Mouse (Mus musculus) G1E (cell line): ENCODE results near the gene N6amt1. TPM values are rescaled to one million over a fixed set of nuclear protein-coding genes. Genes with fewer than 3 reads are reported as not detected.

Experiments
- ATAC-seq: 2 replicates; pipeline ENCODE4 v1.8.0; 2016; ENCODE audit warnings: mild to moderate bottlenecking; ENCODE audit not compliant: insufficient number of reproducible peaks, poor library complexity, low FRiP score, severe bottlenecking; ENCODE audit errors: extremely low read depth
- DNase-seq: peaks from one replicate; pipeline ENCODE4 v3.0.0; 2012; ENCODE audit warnings: low spot score
- H3K27me3 ChIP-seq: 2 replicates; pipeline ENCODE4 v1.6.1; 2012; ENCODE audit warnings: mild to moderate bottlenecking, low read length, inconsistent platforms; ENCODE audit not compliant: insufficient read depth
- H3K36me3 ChIP-seq: replicated peaks from 2 replicates; pipeline ENCODE3; 2012; ENCODE audit warnings: mild to moderate bottlenecking, inconsistent platforms
- H3K4me1 ChIP-seq: 2 replicates; pipeline ENCODE4 v1.6.1; 2012; ENCODE audit warnings: low read depth, low read length, inconsistent platforms, mixed read lengths; ENCODE audit not compliant: insufficient read depth
- H3K4me3 ChIP-seq: 2 replicates; pipeline ENCODE4 v1.5.1; 2012; ENCODE audit warnings: low read depth, mild to moderate bottlenecking, inconsistent platforms, low read length, moderate library complexity, mixed read lengths
- H3K9me3 ChIP-seq: replicated peaks from 2 replicates; pipeline ENCODE4 v1.6.1; 2012; ENCODE audit warnings: inconsistent platforms
- CTCF ChIP-seq: IDR thresholded peaks from 2 replicates; pipeline ENCODE4 v1.5.1; 2012; ENCODE audit warnings: low read depth, low read length, inconsistent platforms, mixed read lengths
- GATA1 ChIP-seq: IDR thresholded peaks from 2 replicates; pipeline ENCODE4 v1.6.1; 2012; ENCODE audit warnings: borderline replicate concordance, low read length, inconsistent platforms, mixed read lengths
- GATA2 ChIP-seq: IDR thresholded peaks from 2 replicates; pipeline ENCODE4 v1.6.1; 2012; ENCODE audit warnings: low read depth, low read length, inconsistent platforms, borderline replicate concordance
- POLR2AphosphoS5 ChIP-seq: IDR thresholded peaks from 2 replicates; pipeline ENCODE4 v1.6.1; 2012; ENCODE audit warnings: low read depth, low read length, inconsistent platforms; ENCODE audit not compliant: insufficient replicate concordance
- TAL1 ChIP-seq: conservative IDR thresholded peaks from 2 replicates; pipeline ENCODE4 v1.6.1; 2012; ENCODE audit warnings: low read depth, low read length, inconsistent platforms, mixed read lengths
- polyA plus RNA-seq: library from polyadenylated mRNA; stranded (reverse); fragments of >175 nt; gene quantifications from 2 replicates; pipeline ENCODE4 v1.2.3, GENCODE M21; 2012
- total RNA-seq, 2 experiments: library from RNA; stranded (forward) in 1 of 2; stranded (reverse) in 1 of 2; fragments of 200-1000 nt in 1 of 2; fragments of >200 nt in 1 of 2; fragmentation: Nextera tagmentation in 1 of 2; gene quantifications; 2 replicates each; pipeline ENCODE4 v1.2.3; 2014 to 2017

N6amt1 gene
- total and polyA plus RNA-seq, 3 experiments = 7.3 to 29.2 (median 13.0) TPM

- no peaks in the 10 kb centered on the region for H3K27me3 ChIP-seq
- DNase-seq = no peak
- H3K4me1 ChIP-seq = no peaks in the 10 kb centered on the region
- no peak overlapping the region for H3K4me3 ChIP-seq
- H3K36me3 ChIP-seq = peaks cover 83% of the 10 kb centered on the region
- no peak for ATAC-seq
- TF ChIP-seq GATA2 (no peak), POLR2AphosphoS5 (no peak), CTCF (no peak), TAL1 (no peak), GATA1 (no peak)
- H3K9me3 ChIP-seq = no peaks in the 10 kb centered on the region
Observed at GRCm38 (mm10) chr16:87366035-87366434, 12.1 kb downstream of the N6amt1 start.

GRCm38 (mm10) chr16:87366445-87366844 lies 12.5 kb downstream of the N6amt1 start:
- Histone ChIP-seq H3K36me3 (peaks cover 83% of the 10 kb centered on the region), H3K9me3 (no peaks in the 10 kb centered on the region), H3K4me1 (no peaks in the 10 kb centered on the region), H3K4me3 (no peak overlapping the region), H3K27me3 (no peaks in the 10 kb centered on the region)
- no peak for TF ChIP-seq POLR2AphosphoS5
- no peak for TF ChIP-seq TAL1
- no peak for TF ChIP-seq CTCF
- no peak for TF ChIP-seq GATA2
- TF ChIP-seq GATA1 = no peak
- DNase-seq (no peak), ATAC-seq (no peak)

GRCm38 (mm10) chr16:87382996-87383395 lies 29.0 kb downstream of the N6amt1 start:
- no peak for ATAC-seq
- Histone ChIP-seq H3K4me3 (no peak overlapping the region), H3K27me3 (no peaks in the 10 kb centered on the region), H3K4me1 (no peaks in the 10 kb centered on the region), H3K9me3 (no peaks in the 10 kb centered on the region), H3K36me3 (peaks cover 81% of the 10 kb centered on the region)
- DNase-seq = no peak
- TF ChIP-seq GATA1 = no peak
- TF ChIP-seq TAL1 = no peak
- no peak for TF ChIP-seq POLR2AphosphoS5
- no peak for TF ChIP-seq CTCF
- TF ChIP-seq GATA2 = no peak

GRCm38 (mm10) chr16:87384366-87384765 lies 30.4 kb downstream of the N6amt1 start:
- DNase-seq (no peak), ATAC-seq (no peak)
- no peak for TF ChIP-seq CTCF
- no peak for TF ChIP-seq GATA2
- no peak for TF ChIP-seq GATA1
- TF ChIP-seq TAL1 = no peak
- TF ChIP-seq POLR2AphosphoS5 = no peak
- no peaks in the 10 kb centered on the region for H3K9me3 ChIP-seq
- H3K4me3 ChIP-seq = no peak overlapping the region
- no peaks in the 10 kb centered on the region for H3K4me1 ChIP-seq
- H3K27me3 ChIP-seq = no peaks in the 10 kb centered on the region
- peaks cover 87% of the 10 kb centered on the region for H3K36me3 ChIP-seq

- TF ChIP-seq GATA2 (no peak), TAL1 (no peak), POLR2AphosphoS5 (no peak), CTCF (no peak), GATA1 (no peak)
- DNase-seq = no peak
- no peaks in the 10 kb centered on the region for H3K9me3 ChIP-seq
- no peak overlapping the region for H3K4me3 ChIP-seq
- H3K36me3 ChIP-seq = peaks cover 70% of the 10 kb centered on the region
- no peak for ATAC-seq
- no peaks in the 10 kb centered on the region for H3K4me1 ChIP-seq
- no peaks in the 10 kb centered on the region for H3K27me3 ChIP-seq
Observed at GRCm38 (mm10) chr16:87387444-87387977, 33.5 kb downstream of the N6amt1 start.

GRCm38 (mm10) chr16:87393813-87394548 lies 40.0 kb downstream of the N6amt1 start:
- H3K4me3 ChIP-seq = no peak overlapping the region
- ATAC-seq = peak; percentile 73
- H3K9me3 ChIP-seq = no peaks in the 10 kb centered on the region
- peak; percentile 50 for DNase-seq
- peaks cover 6% of the 10 kb centered on the region; the same call in 1 of the 2 replicates for H3K4me1 ChIP-seq
- H3K36me3 ChIP-seq = peaks cover 79% of the 10 kb centered on the region
- H3K27me3 ChIP-seq = no peaks in the 10 kb centered on the region
- TF ChIP-seq CTCF = peak; percentile 69
- TF ChIP-seq GATA2 = no peak
